Mouse (Mus musculus): Measurements from ENCODE around the gene Prss41. TPM values are rescaled to one million over a fixed set of nuclear protein-coding genes. Genes with fewer than 3 reads are reported as not detected.

Gene Prss41
- polyA plus RNA-seq, 1 experiment from 2014 or later = not detected

GRCm38 (mm10) chr17:23806867-23807266 lies 37.1 kb downstream of the Prss41 start:
- H3K27ac ChIP-seq (replicated peaks in 1 of 2; ENCODE audit: control insufficient read depth in 1 of 2, insufficient read depth in 1 of 2, low read depth in 2 of 2, low read length in 2 of 2) = no peak overlapping the region
- H3K27me3 ChIP-seq (ENCODE audit: control insufficient read depth, insufficient read depth, low read length) = no peaks in the 10 kb centered on the region
- no peak for ATAC-seq (ENCODE audit: insufficient number of reproducible peaks, insufficient read depth, low FRiP score, low read depth)
- H3K4me1 ChIP-seq (ENCODE audit: control insufficient read depth in 2 of 2, insufficient read depth in 2 of 2, low read length in 2 of 2) = peaks cover 5 to 26% of the 10 kb centered on the region in 2 experiments
- H3K4me3 ChIP-seq (ENCODE audit: control insufficient read depth in 1 of 2, insufficient read depth in 1 of 2, low read depth in 1 of 2, low read length in 2 of 2) = no peak overlapping the region
- no peaks in the 10 kb centered on the region for H3K9me3 ChIP-seq (ENCODE audit: control insufficient read depth, low read length)
- WGBS = 74% methylated on average over 25 of the region's 25 CpGs
- H3K9ac ChIP-seq (ENCODE audit: low read length) = no peak overlapping the region
- peaks cover 48% of the 10 kb centered on the region for H3K36me3 ChIP-seq (ENCODE audit: control insufficient read depth, insufficient read depth, low read length)
- H3K4me2 ChIP-seq (ENCODE audit: low read length) = peak overlapping the region; percentile 35

- ATAC-seq (ENCODE audit: insufficient number of reproducible peaks, insufficient read depth, low FRiP score, low read depth) = no peak
- Histone ChIP-seq H3K9ac (ENCODE audit: low read length) (peak overlapping the region; percentile 99), H3K27me3 (ENCODE audit: control insufficient read depth, insufficient read depth, low read length) (no peaks in the 10 kb centered on the region), H3K4me2 (ENCODE audit: low read length) (peak overlapping the region; percentile 94), H3K4me1 (ENCODE audit: control insufficient read depth in 2 of 2, insufficient read depth in 2 of 2, low read length in 2 of 2) (peaks cover 5 to 26% of the 10 kb centered on the region in 2 experiments), H3K4me3 (ENCODE audit: control insufficient read depth in 1 of 2, insufficient read depth in 1 of 2, low read depth in 1 of 2, low read length in 2 of 2) (peak overlapping the region; percentile 93 to 98), H3K9me3 (ENCODE audit: control insufficient read depth, low read length) (no peaks in the 10 kb centered on the region), H3K36me3 (ENCODE audit: control insufficient read depth, insufficient read depth, low read length) (peaks cover 25% of the 10 kb centered on the region), H3K27ac (replicated peaks in 1 of 2; ENCODE audit: control insufficient read depth in 1 of 2, insufficient read depth in 1 of 2, low read depth in 2 of 2, low read length in 2 of 2) (peak overlapping the region in 1 of 2 experiments; percentile 96; a peak in 1 of 4 replicates)
- WGBS = 2% methylated on average over 8 of the region's 8 CpGs
Observed at GRCm38 (mm10) chr17:23804426-23805085, 39.4 kb downstream of the Prss41 start.

- under 1% methylated on average over 69 of the region's 83 CpGs for WGBS
- Histone ChIP-seq H3K4me1 (ENCODE audit: control insufficient read depth in 2 of 2, insufficient read depth in 2 of 2, low read length in 2 of 2) (peaks cover 5 to 26% of the 10 kb centered on the region in 2 experiments), H3K36me3 (ENCODE audit: control insufficient read depth, insufficient read depth, low read length) (peaks cover 14% of the 10 kb centered on the region), H3K27ac (replicated peaks in 1 of 2; ENCODE audit: control insufficient read depth in 1 of 2, insufficient read depth in 1 of 2, low read depth in 2 of 2, low read length in 2 of 2) (peak overlapping the region; percentile 86 to 96), H3K27me3 (ENCODE audit: control insufficient read depth, insufficient read depth, low read length) (no peaks in the 10 kb centered on the region), H3K4me2 (ENCODE audit: low read length) (peak overlapping the region; percentile 94), H3K9ac (ENCODE audit: low read length) (peak overlapping the region; percentile 99), H3K4me3 (ENCODE audit: control insufficient read depth in 1 of 2, insufficient read depth in 1 of 2, low read depth in 1 of 2, low read length in 2 of 2) (peak overlapping the region; percentile 93 to 98), H3K9me3 (ENCODE audit: control insufficient read depth, low read length) (no peaks in the 10 kb centered on the region)
- ATAC-seq (ENCODE audit: insufficient number of reproducible peaks, insufficient read depth, low FRiP score, low read depth) = peak; percentile 66
Observed at GRCm38 (mm10) chr17:23803366-23804041, 40.5 kb downstream of the Prss41 start.

- under 1% methylated on average over 57 of the region's 60 CpGs for WGBS
Observed at GRCm38 (mm10) chr17:23802746-23803365, 41.1 kb downstream of the Prss41 start.

GRCm38 (mm10) chr17:23801627-23802026 lies 42.3 kb downstream of the Prss41 start:
- Histone ChIP-seq H3K4me1 (ENCODE audit: control insufficient read depth in 2 of 2, insufficient read depth in 2 of 2, low read length in 2 of 2) (peaks cover 5 to 20% of the 10 kb centered on the region in 2 experiments), H3K4me3 (ENCODE audit: control insufficient read depth in 1 of 2, insufficient read depth in 1 of 2, low read depth in 1 of 2, low read length in 2 of 2) (no peak overlapping the region), H3K9ac (ENCODE audit: low read length) (no peak overlapping the region), H3K27me3 (ENCODE audit: control insufficient read depth, insufficient read depth, low read length) (no peaks in the 10 kb centered on the region), H3K27ac (replicated peaks in 1 of 2; ENCODE audit: control insufficient read depth in 1 of 2, insufficient read depth in 1 of 2, low read depth in 2 of 2, low read length in 2 of 2) (no peak overlapping the region), H3K4me2 (ENCODE audit: low read length) (no peak overlapping the region), H3K9me3 (ENCODE audit: control insufficient read depth, low read length) (no peaks in the 10 kb centered on the region), H3K36me3 (ENCODE audit: control insufficient read depth, insufficient read depth, low read length) (no peaks in the 10 kb centered on the region)
- 96% methylated on average over 10 of the region's 10 CpGs for WGBS
- ATAC-seq (ENCODE audit: insufficient number of reproducible peaks, insufficient read depth, low FRiP score, low read depth) = no peak

More at GRCm38 (mm10) chr17:23802746-23803365, 41.1 kb downstream of the Prss41 start:
- Histone ChIP-seq H3K36me3 (ENCODE audit: control insufficient read depth, insufficient read depth, low read length) (peaks cover 8% of the 10 kb centered on the region), H3K4me3 (ENCODE audit: control insufficient read depth in 1 of 2, insufficient read depth in 1 of 2, low read depth in 1 of 2, low read length in 2 of 2) (peak overlapping the region; percentile 93 to 98), H3K4me2 (ENCODE audit: low read length) (peak overlapping the region; percentile 94), H3K27me3 (ENCODE audit: control insufficient read depth, insufficient read depth, low read length) (no peaks in the 10 kb centered on the region), H3K4me1 (ENCODE audit: control insufficient read depth in 2 of 2, insufficient read depth in 2 of 2, low read length in 2 of 2) (peaks cover 5 to 26% of the 10 kb centered on the region in 2 experiments), H3K9me3 (ENCODE audit: control insufficient read depth, low read length) (no peaks in the 10 kb centered on the region), H3K9ac (ENCODE audit: low read length) (peak overlapping the region; percentile 99), H3K27ac (replicated peaks in 1 of 2; ENCODE audit: control insufficient read depth in 1 of 2, insufficient read depth in 1 of 2, low read depth in 2 of 2, low read length in 2 of 2) (peak overlapping the region; percentile 90 to 96)
- peak; percentile 96 for ATAC-seq (ENCODE audit: insufficient number of reproducible peaks, insufficient read depth, low FRiP score, low read depth)

GRCm38 (mm10) chr17:23797316-23797715 lies 46.7 kb downstream of the Prss41 start:
- no peak overlapping the region for H3K27ac ChIP-seq (replicated peaks in 1 of 2; ENCODE audit: control insufficient read depth in 1 of 2, insufficient read depth in 1 of 2, low read depth in 2 of 2, low read length in 2 of 2)
- 63% methylated on average over 7 of the region's 7 CpGs for WGBS
- H3K4me2 ChIP-seq (ENCODE audit: low read length) = no peak overlapping the region
- ATAC-seq (ENCODE audit: insufficient number of reproducible peaks, insufficient read depth, low FRiP score, low read depth) = no peak
- no peaks in the 10 kb centered on the region for H3K27me3 ChIP-seq (ENCODE audit: control insufficient read depth, insufficient read depth, low read length)
- H3K36me3 ChIP-seq (ENCODE audit: control insufficient read depth, insufficient read depth, low read length) = no peaks in the 10 kb centered on the region
- H3K9me3 ChIP-seq (ENCODE audit: control insufficient read depth, low read length) = no peaks in the 10 kb centered on the region
- H3K4me1 ChIP-seq (ENCODE audit: control insufficient read depth in 2 of 2, insufficient read depth in 2 of 2, low read length in 2 of 2) = peaks cover 0 to 2% of the 10 kb centered on the region in 2 experiments; a peak in 2 of 4 replicates
- no peak overlapping the region for H3K4me3 ChIP-seq (ENCODE audit: control insufficient read depth in 1 of 2, insufficient read depth in 1 of 2, low read depth in 1 of 2, low read length in 2 of 2)
- H3K9ac ChIP-seq (ENCODE audit: low read length) = no peak overlapping the region

GRCm38 (mm10) chr17:23795323-23795722 lies 48.6 kb downstream of the Prss41 start:
- no peaks in the 10 kb centered on the region for H3K27me3 ChIP-seq (ENCODE audit: control insufficient read depth, insufficient read depth, low read length)
- no peak overlapping the region for H3K4me3 ChIP-seq (ENCODE audit: control insufficient read depth in 1 of 2, insufficient read depth in 1 of 2, low read depth in 1 of 2, low read length in 2 of 2)
- no peaks in the 10 kb centered on the region for H3K9me3 ChIP-seq (ENCODE audit: control insufficient read depth, low read length)
- no peaks in the 10 kb centered on the region for H3K36me3 ChIP-seq (ENCODE audit: control insufficient read depth, insufficient read depth, low read length)
- WGBS = 93% methylated on average over 8 of the region's 8 CpGs
- H3K4me1 ChIP-seq (ENCODE audit: control insufficient read depth in 2 of 2, insufficient read depth in 2 of 2, low read length in 2 of 2) = peaks cover 4 to 5% of the 10 kb centered on the region in 2 experiments; a peak in 3 of 4 replicates
- no peak overlapping the region for H3K9ac ChIP-seq (ENCODE audit: low read length)
- no peak overlapping the region for H3K27ac ChIP-seq (replicated peaks in 1 of 2; ENCODE audit: control insufficient read depth in 1 of 2, insufficient read depth in 1 of 2, low read depth in 2 of 2, low read length in 2 of 2)
- no peak for ATAC-seq (ENCODE audit: insufficient number of reproducible peaks, insufficient read depth, low FRiP score, low read depth)
- no peak overlapping the region for H3K4me2 ChIP-seq (ENCODE audit: low read length)

Data from heart, embryonic 14.5 days (tissue).